Mouse (Mus musculus) E14TG2a.4 (cell line): ENCODE data around the gene Rerg.

Experiments
- CTCF ChIP-seq: conservative IDR thresholded peaks from 2 replicates; pipeline ENCODE4 v1.5.1; 2014; ENCODE audit warnings: low read length
- NANOG ChIP-seq: IDR thresholded peaks from 2 replicates; pipeline ENCODE4 v1.6.1; 2014; ENCODE audit warnings: borderline replicate concordance, low read length, mixed read lengths
- POU5F1 ChIP-seq: IDR thresholded peaks from 2 replicates; pipeline ENCODE4 v1.6.1; 2014; ENCODE audit warnings: low read length, borderline replicate concordance

GRCm38 (mm10) chr6:137191026-137191425, 20.7 kb upstream of the Rerg start:
- TF ChIP-seq CTCF = no peak
- TF ChIP-seq POU5F1 = no peak
- no peak for TF ChIP-seq NANOG
